Mouse (Mus musculus) adrenal gland, adult 8-10 months (tissue): ENCODE results near the gene Edn3. TPM values are rescaled to one million over a fixed set of nuclear protein-coding genes. Genes with fewer than 3 reads are reported as not detected.

Source experiments
- DNase-seq: peaks from one replicate; pipeline ENCODE4 v3.0.0; 2022
- total RNA-seq, 4 experiments: library from RNA; stranded (reverse); gene quantifications; 2 replicates each; pipeline ENCODE4 v1.2.4; 2022

Edn3 gene
- 10 to 100 TPM; 22.7 to 40.7 (median 31.2) TPM for total RNA-seq

DNA sequence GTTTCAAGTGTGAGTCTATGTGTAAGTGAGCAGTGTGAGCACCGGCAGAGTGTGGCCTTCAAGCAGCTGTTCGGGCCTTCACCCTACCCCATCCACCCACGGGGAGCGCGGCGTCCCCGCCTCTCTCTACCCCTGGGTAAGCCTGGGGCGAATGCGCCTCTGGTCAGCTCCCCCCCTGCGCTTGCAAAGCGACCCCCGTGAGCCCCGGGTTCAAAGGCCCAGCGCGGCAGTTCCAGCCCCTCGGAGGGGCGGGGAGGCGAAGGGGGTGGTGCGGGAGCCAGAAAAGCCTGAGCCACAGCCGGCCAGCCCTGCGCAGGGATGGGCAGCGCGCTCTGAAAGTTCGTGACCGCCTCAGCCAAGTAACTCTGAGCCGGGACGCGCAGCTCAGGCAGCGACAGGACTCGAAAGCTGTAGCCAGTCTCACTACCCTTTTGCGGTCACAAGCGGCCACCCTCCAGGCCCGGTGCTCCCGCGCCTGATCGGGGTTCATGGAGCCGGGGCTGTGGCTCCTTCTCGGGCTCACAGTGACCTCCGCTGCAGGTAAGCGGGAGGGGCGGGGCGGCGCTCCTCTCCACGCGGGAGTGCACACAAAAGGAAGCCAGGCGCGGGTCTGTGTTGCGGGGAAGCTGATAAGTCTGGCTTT is at the start of gene Edn3:
TSS of gene Edn3 (plus strand) at position 141 of the 643 bp plus-strand sequence.
- no peak for DNase-seq

DNA sequence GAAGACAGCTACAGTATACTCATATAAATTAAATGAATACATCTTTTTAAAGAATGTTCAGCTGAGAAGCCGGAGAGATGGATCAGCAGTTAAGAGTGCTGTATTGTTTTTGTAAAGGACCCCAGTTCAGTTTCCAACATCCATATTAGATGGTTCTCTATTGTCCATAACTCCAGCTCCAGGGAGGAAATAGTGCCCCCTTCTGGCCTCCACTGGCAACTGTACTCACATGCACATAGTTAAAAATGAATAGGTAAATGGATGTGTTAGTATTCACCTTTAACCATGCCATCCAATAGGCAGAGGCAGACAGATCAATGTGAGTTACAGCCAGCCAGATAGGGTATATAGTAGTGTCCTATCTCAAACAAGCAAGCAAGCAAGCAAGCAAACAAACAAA is 48.4 kb upstream of the Edn3 start:
- no peak for DNase-seq

GRCm38 (mm10) chr2:174715938-174716337 is 44.5 kb upstream of the Edn3 start:
- DNase-seq = no peak

GRCm38 (mm10) chr2:174717857-174718256 is 42.6 kb upstream of the Edn3 start:
- DNase-seq = no peak

DNA sequence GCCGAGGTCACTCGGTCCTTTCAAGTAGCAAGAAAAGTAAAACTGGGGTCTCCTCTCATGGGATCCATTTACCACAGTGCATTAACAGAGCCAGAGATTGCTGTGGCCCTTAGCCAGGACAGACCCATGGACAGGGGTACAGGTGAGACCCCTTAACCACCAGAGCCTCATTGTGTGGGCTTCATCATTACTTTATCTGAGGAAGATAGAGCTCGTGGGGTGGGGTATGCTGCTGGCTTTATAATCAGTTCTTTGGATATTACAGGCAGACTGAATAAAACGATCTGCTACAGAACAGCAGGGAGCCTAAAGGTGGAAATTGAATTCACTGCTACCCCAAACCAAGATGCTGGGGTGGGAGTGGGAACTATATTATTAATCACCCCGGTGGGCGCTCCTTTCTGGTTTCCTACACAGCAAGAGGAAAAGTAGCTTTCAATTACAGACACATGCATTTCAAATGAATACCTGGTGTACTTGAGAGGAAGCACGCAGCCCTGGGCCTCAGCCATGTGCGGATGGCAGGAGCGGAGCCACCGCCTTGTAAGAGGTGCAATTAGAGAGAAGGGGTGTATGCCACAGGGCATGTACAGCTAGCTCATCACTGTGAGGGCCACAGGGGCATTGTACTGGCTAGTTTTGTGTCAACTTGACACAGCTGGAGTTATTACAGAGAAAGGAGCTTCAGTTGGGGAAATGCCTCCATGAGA is 33.1 kb upstream of the Edn3 start:
- no peak for DNase-seq

- DNase-seq = no peak
These were observed 28.5 kb upstream of the Edn3 start for GRCm38 (mm10) chr2:174731939-174732338.

DNA sequence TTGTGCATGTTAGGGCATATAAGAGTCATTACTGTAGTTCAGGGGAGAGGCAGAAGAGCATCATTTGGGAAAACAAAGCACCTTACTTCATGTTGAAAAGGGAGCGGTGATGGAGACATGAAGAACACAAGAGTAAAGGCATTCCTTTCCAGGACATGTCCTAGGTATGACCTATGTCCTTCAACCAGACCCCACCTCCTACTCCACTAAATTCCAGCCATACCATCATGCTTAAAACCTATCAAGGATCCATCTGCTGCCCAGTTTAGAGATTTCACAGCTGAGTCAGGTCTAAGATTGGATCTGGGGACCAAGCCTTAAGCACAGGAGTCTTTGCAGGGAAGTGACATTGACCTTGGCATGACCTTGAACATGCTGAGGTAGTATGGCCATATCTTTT is 25.1 kb upstream of the Edn3 start:
- DNase-seq = no peak

DNA sequence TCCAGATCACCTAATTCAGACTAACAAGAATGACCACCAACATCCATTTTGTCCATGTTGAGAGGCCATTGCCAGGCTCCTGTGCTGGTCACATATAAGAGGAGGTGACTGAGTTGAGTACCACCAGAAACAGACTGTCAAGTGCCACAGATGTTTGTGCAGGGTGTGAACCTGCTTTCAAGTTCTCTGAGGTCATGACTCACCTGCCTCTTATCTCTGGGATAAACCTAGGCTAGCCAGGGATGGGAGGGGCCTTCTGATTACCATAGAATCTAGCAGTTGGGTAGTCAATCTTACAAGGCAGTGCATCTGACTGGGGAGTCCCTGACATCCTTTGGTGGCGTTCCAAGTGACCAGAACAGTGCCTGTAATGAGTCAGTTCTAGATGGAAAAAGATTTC is 13.2 kb upstream of the Edn3 start:
- no peak for DNase-seq

- no peak for DNase-seq
These were observed 12.0 kb upstream of the Edn3 start for GRCm38 (mm10) chr2:174748381-174748780.

DNA sequence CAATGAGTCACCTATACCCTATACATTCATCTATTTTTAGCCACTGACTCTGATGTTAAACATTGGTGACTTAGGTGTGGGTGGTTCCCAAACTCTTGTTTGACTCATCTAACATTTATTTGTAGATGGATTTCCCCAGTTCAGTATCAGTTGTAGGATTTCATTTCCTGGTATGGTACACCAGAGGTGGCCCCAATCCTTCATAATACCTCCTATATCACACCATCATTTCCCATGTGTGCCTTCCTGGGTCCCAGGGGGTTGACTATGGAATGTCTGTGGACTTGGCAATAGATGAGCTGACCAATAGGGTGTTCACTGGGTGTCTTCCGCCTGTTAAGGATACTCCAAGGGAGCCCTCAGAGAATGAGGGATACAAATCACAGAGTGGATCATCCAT is 7.2 kb upstream of the Edn3 start:
- DNase-seq = no peak

DNA sequence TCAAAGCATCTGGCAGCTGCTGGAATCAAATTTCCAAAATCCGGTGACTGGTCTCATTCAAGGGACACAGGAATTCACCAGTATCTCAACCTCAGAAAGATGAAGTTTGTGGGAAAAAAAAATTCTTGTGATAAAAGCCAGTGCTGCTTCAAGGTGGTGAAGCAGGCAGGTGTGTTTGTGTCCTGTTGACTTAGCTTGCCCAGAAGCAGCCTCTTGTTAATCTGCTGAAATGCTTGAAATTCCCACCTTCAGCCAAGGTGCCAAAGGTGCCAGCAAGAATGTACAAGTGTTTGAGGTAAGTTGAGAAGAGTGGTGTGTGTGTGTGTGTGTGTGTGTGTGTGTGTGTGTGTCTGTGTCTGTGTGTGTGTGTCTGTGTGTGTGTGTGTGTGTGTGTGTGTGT is 6.2 kb upstream of the Edn3 start:
- no peak for DNase-seq

DNA sequence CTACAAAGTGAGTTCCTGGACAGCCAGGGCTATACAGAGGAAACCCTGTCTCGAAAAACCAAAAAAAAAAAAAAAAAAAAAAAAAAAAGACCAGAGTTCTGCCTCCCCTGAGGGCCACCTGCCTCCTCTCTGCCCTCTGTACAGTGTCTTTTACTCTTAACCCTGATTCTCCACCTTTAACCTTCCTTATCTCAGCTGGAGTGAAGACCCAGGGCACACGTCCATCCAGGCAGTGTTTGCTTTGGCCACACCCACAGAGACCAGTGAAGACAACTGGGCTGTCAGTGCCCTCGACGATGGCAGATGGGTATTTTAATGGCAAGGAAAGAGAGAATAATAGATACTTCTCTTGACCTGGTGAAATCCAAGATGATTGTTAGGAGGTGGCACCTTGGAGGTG is 1.2 kb upstream of the Edn3 start:
- no peak for DNase-seq

- DNase-seq = no peak
These were observed 1.2 kb downstream of the Edn3 start for GRCm38 (mm10) chr2:174761452-174762101.

DNA sequence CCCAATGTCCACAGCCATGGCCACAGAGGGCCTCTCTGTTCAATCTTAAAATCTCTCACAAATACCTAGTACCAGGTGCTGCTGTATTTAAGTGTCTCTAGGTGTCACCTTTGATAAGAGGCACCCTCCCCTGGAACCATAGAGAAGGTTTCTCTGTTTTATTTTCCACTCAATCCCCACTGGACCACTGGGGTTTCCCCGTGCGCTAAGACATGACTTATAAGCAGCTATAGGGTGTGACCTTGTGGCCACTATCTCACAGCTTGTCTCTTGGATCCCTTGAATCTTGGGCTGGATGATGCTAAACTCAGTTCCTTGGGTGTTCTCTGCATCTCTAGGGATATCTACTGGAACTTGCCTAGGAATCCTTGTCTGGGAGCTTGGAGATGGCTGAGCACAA is 1.9 kb downstream of the Edn3 start:
- DNase-seq = no peak

DNA sequence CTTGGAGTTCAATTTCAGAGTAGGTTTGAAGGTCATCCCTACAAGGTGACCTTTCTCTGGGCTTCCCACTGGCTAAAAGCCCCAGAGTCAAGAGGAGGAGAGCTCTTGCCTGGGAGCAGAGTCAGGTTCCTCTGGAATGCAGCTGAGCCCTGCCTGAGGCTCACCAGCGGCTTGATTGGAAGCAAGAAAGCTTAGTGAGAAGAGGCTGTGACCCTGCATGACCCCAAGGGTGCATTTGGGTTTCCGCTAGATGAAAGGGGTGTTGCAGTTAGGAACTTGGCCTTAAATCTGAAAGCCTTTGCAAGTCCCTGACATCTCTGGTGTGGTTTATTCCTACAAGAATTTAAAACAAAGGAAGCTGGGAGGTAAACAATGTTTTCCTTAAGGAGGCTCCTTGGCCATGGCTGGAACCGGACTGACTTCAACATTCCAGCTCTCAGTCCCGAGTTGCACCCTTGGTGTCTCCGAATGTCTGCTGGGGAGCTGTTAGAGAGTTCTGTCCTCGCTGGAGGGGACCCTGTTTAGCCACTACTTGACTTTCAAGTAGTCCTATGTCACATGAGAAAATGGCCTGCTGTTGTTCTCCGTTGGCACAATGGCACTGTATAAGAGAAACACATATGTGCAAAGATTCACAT is 8.6 kb downstream of the Edn3 start:
- no peak for DNase-seq

DNA sequence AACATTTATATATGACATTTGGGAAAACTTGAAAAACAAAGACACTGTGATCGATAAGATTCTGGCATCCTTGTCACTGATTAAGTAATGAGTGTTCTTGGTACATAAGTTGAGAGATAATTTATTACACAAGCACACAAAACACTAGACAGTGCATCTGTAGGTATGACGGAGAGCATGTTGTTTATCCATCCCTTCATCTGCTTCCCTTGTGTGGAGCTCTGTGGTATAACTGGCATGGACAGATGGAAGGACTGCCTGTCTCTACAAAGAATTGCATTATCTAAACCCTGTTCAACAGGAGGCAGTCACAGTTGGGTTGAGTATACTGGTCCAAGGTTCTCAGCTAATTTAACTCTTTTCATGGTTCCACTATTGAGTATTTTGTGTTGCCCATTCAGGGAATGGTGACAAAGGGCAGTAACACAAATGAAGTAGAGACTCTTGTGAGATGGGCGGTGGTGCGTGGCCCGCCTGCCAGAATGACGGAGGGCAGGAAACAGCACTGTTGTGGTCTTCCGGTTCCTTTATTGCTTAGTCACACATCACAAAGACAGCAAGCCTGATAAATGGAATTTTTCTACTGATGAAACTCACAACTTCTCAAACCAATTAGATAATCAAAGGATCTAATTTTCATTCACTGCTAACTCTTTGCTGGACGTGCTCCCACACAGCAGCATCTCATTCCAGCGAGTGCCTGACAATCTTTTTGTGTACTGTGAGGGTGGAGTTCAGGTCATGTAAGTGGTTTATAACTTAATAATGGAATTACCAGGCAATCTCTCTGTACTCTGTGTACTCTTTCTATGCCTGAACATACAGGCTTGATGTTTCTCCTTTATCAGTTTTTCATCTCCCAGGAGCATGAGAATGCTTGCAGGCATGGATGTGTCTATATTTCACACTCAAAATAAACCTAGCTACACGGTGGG is 14.0 kb downstream of the Edn3 start:
- DNase-seq = no peak

DNA sequence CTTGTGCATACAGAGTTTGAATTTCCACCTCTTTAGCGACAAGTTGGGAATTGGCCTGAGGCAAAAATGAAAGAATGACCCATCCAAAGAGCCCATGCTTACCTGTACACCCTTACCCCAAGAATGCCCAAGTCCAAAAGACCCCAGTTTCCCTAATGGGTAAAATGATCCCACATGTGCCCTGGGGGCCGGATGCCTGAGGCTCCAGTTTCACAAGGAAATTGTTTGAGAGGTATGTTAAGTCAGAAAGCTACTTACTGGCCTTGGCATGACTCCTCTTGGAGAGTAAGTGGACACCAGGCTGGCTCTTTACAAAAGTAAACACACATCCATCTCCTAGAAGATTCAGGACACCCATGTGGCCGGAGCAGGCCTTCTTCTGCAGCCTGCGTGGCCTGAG is 21.6 kb downstream of the Edn3 start:
- no peak for DNase-seq

- no peak for DNase-seq
These were observed 22.5 kb downstream of the Edn3 start for GRCm38 (mm10) chr2:174782880-174783279.

- no peak for DNase-seq
These were observed 28.4 kb downstream of the Edn3 start for GRCm38 (mm10) chr2:174788830-174789229.

- no peak for DNase-seq
These were observed 32.2 kb downstream of the Edn3 start for GRCm38 (mm10) chr2:174792436-174793125.

GRCm38 (mm10) chr2:174793181-174793580 is 32.8 kb downstream of the Edn3 start:
- no peak for DNase-seq

DNA sequence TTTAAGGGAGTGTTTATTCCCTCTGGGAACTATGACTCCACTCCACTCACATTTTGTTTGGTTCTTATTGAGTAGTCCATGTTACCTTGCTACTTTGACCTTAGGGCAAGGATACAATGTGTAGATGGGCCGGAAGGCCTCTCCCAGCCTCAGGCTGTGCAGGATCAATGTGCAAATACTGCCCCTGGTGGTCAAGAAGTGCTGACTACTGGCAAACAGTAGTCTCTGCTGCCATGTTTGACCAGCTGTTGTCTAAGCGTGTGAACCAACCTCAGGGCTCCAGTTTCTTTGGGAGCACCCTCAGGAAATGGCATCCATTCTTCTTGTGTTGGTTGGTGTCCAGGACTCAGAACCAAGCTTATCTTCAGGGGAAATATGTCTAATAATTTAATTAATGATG is 36.6 kb downstream of the Edn3 start:
- DNase-seq = no peak
